Mouse (Mus musculus): ENCODE results near the gene Wdr34.

Gene Wdr34

DNA sequence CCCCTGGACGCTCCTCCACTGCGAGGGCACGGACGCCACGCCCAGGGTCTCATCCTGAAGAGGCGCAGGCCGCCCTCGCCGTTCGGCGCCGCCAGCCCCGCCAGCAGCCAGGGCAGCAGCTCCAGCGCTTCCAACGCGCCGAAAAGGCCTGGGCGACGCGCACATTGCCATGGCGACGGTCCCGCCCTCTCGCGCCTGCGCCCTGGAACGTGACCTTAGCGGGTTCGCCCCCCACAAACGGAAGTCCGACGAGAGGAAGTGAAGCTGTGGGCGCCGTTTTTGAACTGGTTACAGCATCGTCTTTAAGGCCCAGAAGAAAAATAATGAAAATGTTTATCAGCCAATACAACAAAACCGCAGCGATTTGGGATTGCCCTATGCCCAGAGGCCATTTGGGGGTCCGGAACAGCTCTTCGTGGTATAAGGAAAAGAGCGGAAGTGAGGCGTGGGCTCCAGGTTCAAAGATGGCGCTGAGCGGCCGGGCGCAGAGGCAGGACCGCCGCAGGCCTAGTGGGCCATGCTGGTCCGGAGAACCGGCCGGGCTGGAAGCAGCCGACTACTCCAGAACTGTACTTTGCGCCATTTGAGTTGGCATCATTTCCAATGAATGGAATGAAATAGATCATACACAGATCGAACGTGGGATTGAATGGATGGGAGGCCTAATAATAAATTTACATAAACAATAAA lies at the start of gene Wdr34:
Gene Wdr34 (minus strand): TSS at position 183 of the 690 bp plus-strand sequence.
- DNase-seq, result peak; percentile 98

DNA sequence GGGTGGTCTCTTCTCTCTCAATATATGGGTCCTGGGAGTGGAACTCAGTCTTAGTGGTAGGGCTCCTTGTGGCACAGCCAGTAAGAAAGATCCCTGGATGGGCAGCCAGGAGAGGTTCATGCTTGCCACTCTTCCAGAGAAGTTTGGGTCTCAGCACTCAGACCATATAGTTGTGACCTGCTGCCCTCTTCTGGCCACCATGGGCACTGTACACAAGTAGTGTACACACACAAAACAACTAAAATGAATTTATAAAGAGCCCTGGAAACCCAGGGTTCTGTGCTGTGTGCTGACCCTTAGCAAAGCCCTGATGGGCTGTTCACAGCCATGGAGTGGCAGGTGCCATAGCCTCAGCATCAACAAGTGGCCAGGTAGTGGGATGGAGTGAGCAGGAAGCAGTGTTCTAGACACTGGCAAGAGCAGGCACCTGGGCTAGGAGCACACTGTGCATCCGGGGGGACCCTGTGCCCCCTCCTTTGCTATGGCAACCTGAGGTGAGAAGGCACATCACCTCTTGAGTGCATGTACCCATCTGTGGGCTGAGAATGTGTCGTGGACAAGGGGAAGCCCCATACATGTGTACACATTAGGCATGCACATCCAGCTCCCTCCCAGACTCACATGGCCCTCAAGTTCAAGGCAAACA lies 47.3 kb upstream of the Wdr34 start:
- DNase-seq, result peak; percentile 76 to 79

DNA sequence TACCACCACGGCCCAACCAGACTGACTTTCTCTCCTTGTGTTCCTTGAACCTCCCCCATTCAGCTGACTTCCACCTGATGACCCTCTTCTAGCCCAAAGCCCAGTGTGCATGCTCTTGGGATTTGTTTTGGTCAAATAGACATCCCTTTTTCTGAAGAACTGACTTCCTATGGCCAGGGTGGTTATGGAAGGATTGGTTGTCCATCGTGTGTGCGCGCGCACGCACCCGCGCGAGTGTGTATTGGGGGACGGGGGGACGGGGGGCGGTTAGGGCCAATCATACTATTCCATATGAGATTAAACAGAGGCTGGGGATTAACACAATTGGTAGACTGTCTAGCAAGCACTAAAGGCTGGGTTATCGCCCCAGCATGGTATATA lies 45.5 kb upstream of the Wdr34 start:
- no peak for DNase-seq

DNA sequence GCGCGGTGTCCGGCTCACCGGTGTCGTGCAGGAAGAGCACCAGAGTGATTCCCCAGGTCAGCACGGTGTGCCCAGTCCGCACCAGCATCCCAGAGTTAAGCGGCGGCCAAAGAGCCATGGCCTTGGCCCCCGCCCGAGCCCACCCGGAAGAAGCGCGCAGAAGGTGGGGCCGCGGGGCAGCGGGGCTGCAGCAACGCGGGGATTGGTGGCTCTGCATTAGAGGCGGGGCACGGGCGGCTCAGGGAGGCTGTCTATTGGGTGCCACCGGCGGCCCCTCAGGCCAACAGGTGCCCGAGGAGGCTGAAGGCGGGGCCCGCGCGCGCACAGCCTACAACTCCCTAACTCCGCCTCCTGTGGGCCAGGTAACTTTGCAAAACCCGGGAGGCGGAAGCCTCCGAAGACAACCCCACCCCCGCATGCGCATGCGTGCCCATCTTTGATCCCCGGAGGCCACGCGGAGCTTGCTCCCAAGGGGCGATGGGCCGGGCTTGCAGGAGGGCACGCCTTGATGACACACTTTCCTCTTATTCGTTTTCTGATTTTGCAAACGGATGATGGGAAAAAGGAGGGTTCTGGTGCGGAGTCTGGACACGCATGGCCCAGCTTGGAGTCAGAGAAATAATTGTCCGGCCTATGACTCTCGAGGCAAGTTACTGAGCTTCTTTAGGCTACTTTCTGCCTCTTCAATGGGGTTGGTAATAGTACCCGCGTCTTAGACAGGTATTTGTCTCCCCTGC lies 45.0 kb upstream of the Wdr34 start, which contains the start of gene Zdhhc12:
Gene Zdhhc12 (minus strand): TSS at position 178 of the 737 bp plus-strand sequence.
- DNase-seq, result peak; percentile 96 to 99

GRCm38 (mm10) chr2:30092280-30092918 lies 43.7 kb upstream of the Wdr34 start:
- DNase-seq, result no peak

DNA sequence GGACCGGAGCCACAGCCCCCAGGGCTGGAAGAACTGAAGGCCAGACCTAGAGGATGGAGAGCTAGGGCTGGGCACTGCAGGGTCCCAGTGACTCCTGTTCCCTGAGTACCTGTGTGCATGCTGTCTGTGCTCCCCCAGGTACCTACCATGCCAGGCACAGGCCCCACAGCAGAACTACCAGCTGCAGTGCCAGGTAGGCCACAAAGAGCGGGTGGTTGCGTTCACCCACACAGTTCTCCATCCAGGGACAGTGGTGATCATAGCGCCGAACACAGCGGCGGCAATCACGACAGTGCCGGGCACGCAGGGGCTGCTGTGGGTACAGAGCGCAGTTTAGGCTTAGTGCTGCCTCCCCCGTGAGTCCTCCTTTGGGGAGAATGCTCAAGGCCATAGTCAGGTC lies 42.8 kb upstream of the Wdr34 start:
- no peak for DNase-seq

DNA sequence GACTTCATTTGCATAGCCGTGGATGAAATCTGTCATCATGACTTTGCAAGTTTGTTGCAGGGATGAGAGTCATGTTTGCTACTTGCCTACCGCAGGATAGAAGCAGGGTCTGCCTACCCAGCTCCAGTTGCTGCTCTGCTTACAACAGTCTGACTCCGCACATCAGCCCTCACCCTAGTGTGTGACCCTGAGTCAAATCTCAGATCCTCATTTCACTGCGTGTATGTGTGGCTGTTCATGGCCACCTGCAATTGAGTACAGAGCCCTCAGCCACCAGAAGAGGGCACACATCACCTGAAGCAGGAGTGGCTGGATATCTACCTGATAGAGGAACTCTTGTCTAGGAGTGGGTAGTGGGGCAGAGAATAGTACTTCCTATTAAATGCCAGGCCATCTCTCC lies 38.6 kb upstream of the Wdr34 start:
- no peak for DNase-seq

DNA sequence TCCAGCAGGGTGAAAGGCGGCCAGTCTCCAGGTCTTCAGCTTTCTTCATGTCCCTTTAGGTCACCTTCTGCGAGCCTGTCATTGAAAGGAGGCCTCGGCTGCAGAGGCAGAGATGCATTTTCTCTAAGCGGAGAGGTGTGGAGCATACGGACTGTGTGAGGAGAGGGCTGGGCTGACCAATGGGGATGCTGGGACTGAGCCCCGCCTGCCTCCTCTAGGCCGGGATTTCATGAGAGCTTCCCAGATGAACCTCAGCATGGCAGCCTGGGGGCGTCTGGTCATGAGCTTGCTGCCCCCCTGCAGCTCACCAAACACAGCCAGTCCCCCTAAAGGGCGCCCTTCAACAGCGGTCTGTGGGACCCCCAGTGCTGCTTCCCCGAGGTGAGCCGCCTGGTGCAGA lies 36.0 kb upstream of the Wdr34 start:
- no peak for DNase-seq

- no peak for DNase-seq
Observed at GRCm38 (mm10) chr2:30084113-30084512, 35.4 kb upstream of the Wdr34 start.

- no peak for DNase-seq
Observed at GRCm38 (mm10) chr2:30080181-30080800, 31.6 kb upstream of the Wdr34 start.

- no peak for DNase-seq
Observed at GRCm38 (mm10) chr2:30078760-30079159, 30.1 kb upstream of the Wdr34 start.

- peak; percentile 20 to 73 for DNase-seq
Observed at GRCm38 (mm10) chr2:30078349-30078712, 29.6 kb upstream of the Wdr34 start.

DNA sequence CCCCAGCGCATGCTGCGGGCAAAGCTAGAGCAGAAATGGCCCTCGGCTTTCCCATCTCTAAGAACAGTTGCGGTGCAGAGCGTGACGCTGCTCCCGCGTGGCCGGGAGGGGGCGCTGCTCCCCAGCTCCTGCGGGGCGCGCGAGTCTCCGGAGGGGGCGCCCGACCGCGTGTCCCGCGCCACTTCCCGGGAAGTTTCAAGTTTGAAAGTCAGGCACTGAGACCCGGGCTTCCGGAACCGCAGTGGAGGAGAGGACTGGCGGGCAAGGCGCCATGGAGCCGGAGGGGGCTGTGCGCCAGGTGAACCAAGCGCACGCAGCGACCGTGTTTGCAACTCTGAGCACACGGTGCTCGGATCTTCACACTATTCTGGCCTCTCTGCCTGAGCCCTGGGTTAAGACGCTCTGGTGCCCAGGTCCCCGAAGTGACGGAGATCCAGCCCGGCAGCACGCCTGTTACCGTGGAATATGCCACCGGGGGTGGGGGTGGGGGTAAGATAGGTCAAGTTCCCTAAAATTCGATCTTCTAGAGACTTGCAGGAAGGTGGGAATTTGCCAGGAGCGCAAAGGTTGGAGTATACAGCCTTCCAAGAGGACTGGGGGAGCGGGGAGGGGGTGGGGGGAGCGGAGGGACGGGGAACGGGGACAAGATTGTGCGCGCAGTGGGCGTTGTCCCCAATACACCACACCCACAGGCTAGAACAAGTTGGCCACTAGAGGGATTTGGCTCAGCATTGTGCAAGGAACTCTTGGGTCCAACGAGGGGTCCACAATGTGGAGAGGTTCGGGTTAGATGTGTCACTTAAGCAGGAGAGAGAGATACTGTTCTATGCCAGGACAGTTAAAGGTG lies 29.0 kb upstream of the Wdr34 start, which contains the start of gene Pkn3:
Gene Pkn3 (plus strand): TSS at position 183 of the 847 bp plus-strand sequence.
- peak; percentile 86 to 88 for DNase-seq

GRCm38 (mm10) chr2:30076959-30077358 lies 28.3 kb upstream of the Wdr34 start:
- DNase-seq, result no peak

DNA sequence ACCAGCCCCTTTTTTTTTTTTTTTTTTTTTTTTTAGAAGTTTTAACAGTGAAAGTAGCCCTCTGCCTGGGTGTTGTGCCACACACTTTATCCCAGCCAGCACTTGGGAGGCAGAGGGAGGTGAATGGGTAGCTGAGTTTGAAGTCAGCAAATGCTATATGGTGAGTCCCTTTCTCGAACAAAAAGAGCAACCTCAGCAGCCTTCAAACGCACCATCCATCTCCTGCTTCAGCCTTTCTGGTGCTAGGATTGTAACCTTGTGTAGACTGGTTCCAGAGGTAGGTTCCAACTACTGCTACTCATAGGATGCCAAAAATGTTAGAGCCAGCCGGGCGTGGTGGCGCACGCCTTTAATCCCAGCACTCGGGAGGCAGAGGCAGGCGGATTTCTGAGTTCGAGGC lies 27.8 kb upstream of the Wdr34 start:
- DNase-seq, result no peak

GRCm38 (mm10) chr2:30075625-30076024 lies 26.9 kb upstream of the Wdr34 start:
- no peak for DNase-seq

DNA sequence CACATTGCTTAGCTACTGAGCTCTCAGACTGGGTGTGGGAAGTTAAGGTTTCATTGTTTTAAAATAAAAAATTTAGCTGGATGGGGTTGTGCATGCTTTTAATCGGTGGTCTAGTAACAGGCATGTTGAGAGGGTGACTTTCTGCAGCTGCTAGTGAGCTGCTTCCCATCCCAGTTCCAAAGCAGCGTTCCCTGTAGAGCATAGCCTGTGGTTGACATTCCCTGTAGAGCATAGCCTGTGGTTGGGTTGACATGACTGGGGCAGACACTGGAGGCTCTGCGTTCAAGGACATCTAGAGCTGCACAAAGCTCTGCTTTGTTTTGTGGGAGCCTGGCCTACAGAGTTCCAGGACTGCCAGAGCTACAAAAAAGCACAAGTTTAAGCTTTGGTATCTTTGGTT lies 24.6 kb upstream of the Wdr34 start:
- no peak for DNase-seq

GRCm38 (mm10) chr2:30072875-30073274 lies 24.2 kb upstream of the Wdr34 start:
- no peak for DNase-seq

DNA sequence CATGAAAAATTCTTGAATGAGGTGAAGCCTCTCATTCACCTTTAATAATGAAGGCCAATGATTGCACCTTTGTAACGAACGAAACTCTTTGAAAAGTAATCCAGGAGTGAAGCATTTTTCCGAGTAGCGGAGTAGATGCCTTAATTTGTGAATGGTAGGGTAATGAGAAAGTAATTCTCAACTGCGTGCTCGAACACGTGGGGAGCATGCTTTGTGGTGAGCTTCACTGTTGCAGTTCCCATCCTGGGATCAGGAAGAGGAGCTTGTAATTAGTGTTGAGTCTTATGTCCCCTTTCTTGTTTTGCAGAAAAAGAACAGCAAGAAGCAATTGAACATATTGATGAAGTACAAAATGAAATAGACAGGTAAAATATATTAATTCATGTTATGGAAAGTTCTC lies 19.3 kb upstream of the Wdr34 start:
- DNase-seq, result no peak

GRCm38 (mm10) chr2:30067031-30067888 lies 18.6 kb upstream of the Wdr34 start:
- DNase-seq, result peak; percentile 30 to 71
